Mouse (Mus musculus) CH12.LX (cell line): Measurements from ENCODE around the gene Nhsl2.

Experiments
- BHLHE40 ChIP-seq: IDR thresholded peaks from 2 replicates; pipeline ENCODE4 v1.6.1; 2011; ENCODE audit warnings: mild to moderate bottlenecking, low read depth, low read length, improper control_type of control experiment
- CHD2 ChIP-seq: IDR thresholded peaks from 2 replicates; pipeline ENCODE4 v1.6.1; 2011; ENCODE audit warnings: low read length, improper control_type of control experiment
- CTCF ChIP-seq, 2 experiments: IDR thresholded peaks in 1 of 2; conservative IDR thresholded peaks in 1 of 2; 2 replicates each; pipeline ENCODE4 v1.5.1; 2011 to 2012; ENCODE audit warnings: low read depth in 2 of 2, low read length in 2 of 2, improper control_type of control experiment in 1 of 2, inconsistent platforms in 1 of 2, mild to moderate bottlenecking in 1 of 2, moderate library complexity in 1 of 2
- EP300 ChIP-seq: IDR thresholded peaks from 2 replicates; pipeline ENCODE4 v1.6.1; 2011; ENCODE audit warnings: low read length, improper control_type of control experiment
- ETS1 ChIP-seq: conservative IDR thresholded peaks from 2 replicates; pipeline ENCODE4 v1.6.1; 2012; ENCODE audit warnings: low read depth, mild to moderate bottlenecking, inconsistent platforms, low read length, improper control_type of control experiment, moderate library complexity
- GABPA ChIP-seq: IDR thresholded peaks from 2 replicates; pipeline ENCODE4 v1.6.1; 2012; ENCODE audit warnings: low read depth, low read length, improper control_type of control experiment, inconsistent platforms; ENCODE audit not compliant: insufficient replicate concordance
- MXI1 ChIP-seq: IDR thresholded peaks from 2 replicates; pipeline ENCODE4 v1.6.1; 2011; ENCODE audit warnings: mild to moderate bottlenecking, low read depth, low read length, improper control_type of control experiment
- MYC ChIP-seq: IDR thresholded peaks from 2 replicates; pipeline ENCODE4 v1.6.1; 2011; ENCODE audit warnings: low read depth, mild to moderate bottlenecking, improper control_type of control experiment, low read length
- POLR2A ChIP-seq: IDR thresholded peaks from 2 replicates; pipeline ENCODE4 v1.6.1; 2011; ENCODE audit warnings: low read depth, mild to moderate bottlenecking, improper control_type of control experiment, low read length
- POLR2AphosphoS2 ChIP-seq: IDR thresholded peaks from 2 replicates; pipeline ENCODE4 v1.6.1; 2011; ENCODE audit warnings: low read depth, low read length, improper control_type of control experiment
- TBP ChIP-seq: conservative IDR thresholded peaks from 2 replicates; pipeline ENCODE4 v1.6.1; 2011; ENCODE audit warnings: low read depth, low read length, improper control_type of control experiment
- ZKSCAN1 ChIP-seq: IDR thresholded peaks from 2 replicates; pipeline ENCODE4 v1.6.1; 2012; ENCODE audit warnings: low read depth, inconsistent platforms, low read length, improper control_type of control experiment, borderline replicate concordance

DNA sequence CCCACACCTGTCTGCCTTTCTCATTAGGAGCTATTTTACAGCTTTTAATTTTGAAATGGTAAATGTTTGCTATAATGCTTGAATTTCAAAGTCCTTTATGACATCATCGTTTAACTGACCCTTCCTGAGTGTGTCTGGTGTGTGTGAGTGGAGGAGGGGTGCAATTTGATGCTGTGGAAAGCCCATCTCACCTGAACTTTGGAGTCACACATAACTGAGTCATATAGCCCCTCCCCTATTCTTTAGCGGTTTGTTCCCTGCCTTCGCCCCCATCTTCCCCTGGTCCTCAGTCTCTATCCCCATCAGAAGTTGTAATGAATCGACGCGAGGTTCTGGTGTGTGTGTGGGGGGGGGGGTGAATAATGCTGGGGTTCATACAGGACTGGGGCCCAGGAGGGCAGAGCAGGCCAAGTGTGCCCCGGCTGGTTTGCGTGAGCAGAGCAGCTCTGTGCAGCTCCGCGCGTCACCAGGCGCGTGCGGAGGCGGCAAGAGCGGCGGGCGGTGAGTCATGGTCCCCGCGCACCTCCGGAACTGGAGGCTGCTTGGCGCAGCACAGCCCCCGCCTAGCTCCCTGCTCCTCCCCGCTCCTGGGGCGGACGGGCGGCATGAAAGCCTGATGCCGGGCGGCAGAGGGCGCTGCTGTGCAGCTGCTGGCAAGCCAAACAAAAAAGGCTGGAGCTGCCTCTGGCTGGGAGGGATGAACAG, 104.8 kb downstream of the Nhsl2 start:
- no peak for TF ChIP-seq CHD2
- no peak for TF ChIP-seq EP300
- peak in 1 of 2 experiments; percentile 73; a peak in 2 of 4 replicates for TF ChIP-seq CTCF (conservative IDR thresholded peaks at IDR 0.05 in 1 of 2, IDR thresholded peaks at IDR 0.05 in 1 of 2; ENCODE audit: low read depth in 2 of 2, low read length in 2 of 2)
- no peak for TF ChIP-seq MYC
- TF ChIP-seq ZKSCAN1 = no peak
- TF ChIP-seq GABPA = no peak
- TF ChIP-seq POLR2AphosphoS2 = no peak
- TF ChIP-seq MXI1 = no peak
- TF ChIP-seq POLR2A = no peak
- no peak for TF ChIP-seq ETS1
- peak; percentile 62 for TF ChIP-seq BHLHE40
- TF ChIP-seq TBP = no peak
